Mouse (Mus musculus): Measurements from ENCODE around the gene Rag2. TPM values are rescaled to one million over a fixed set of nuclear protein-coding genes. Genes with fewer than 3 reads are reported as not detected.
A peak's percentile ranks its signal among the peaks of the same experiment; 100 is the strongest.

The Rag2 gene
- 0.17 and 0.23 TPM in 2 replicates for polyA plus RNA-seq (2015; fragmentation: Nextera tagmentation; extraction: Ambion mirVana)

DNA sequence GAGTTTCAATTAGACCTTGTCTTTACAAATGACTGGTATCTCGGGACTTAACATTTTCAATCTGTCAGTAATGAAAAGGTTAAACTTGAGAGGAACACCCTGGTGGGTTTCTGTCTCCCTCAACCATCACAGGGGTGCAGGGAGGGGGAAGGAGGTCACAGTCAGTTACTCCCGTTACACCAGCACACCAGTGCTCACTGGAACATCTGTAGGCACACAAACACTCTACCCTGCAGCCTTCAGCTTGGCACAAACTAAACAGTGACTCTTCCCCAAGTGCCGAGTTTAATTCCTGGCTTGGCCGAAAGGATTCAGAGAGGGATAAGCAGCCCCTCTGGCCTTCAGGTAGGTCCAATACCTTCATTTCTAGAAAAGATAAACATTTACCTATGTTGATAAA lies at the start of gene Rag2:
Rag2 (plus strand) TSS at position 193 of the 400 bp plus-strand sequence.
- Histone ChIP-seq H3K9ac (no peak within 1 kb of the TSS), H3K27me3 (no peaks in the 10 kb centered on the region), H3K9me3 (replicated peaks) (no peaks in the 10 kb centered on the region), H3K4me2 (no peak within 1 kb of the TSS), H3K36me3 (no peaks in the 10 kb centered on the region), H3K4me1 (replicated peaks) (0 out of 2 replicates have a peak, but pooled peaks cover 3% of the 10 kb centered on the region), H3K4me3 (replicated peaks) (no peak within 1 kb of the TSS), H3K27ac (no peak within 1 kb of the TSS)
- DNase-seq (no peak), ATAC-seq (ENCODE audit: low read depth) (no peak)
- 39% methylated on average over 4 of the region's 4 CpGs for WGBS (ENCODE audit: insufficient replicate concordance)

DNA sequence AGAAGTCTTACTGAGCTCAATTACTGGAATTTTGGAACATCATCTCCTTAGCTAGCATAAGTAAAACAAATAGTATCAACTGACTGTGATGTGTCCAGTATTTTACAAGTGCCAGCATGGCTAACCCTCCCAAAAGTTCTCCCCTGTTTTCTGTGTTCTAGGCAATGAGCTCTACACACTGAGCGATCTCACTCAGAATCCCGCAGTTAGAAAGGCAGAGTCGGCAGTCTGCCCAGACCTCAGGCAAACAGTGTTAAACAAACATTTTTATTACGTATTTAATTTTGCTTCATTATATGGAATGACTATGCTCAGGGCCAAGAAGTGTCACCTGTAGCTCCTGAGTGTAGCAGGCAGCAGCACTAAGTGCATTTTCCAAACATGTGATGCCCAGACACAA lies 47.3 kb upstream of the Rag2 start:
- Histone ChIP-seq H3K27me3 (no peaks in the 10 kb centered on the region), H3K9me3 (replicated peaks) (no peaks in the 10 kb centered on the region), H3K27ac (no peak overlapping the region), H3K9ac (no peak overlapping the region), H3K36me3 (no peaks in the 10 kb centered on the region), H3K4me3 (replicated peaks) (no peak overlapping the region), H3K4me1 (replicated peaks) (no peaks in the 10 kb centered on the region; the same call in 1 of the 2 replicates), H3K4me2 (no peak overlapping the region)
- 79% methylated on average over 4 of the region's 4 CpGs for WGBS (ENCODE audit: insufficient replicate concordance)
- no peak for DNase-seq
- ATAC-seq (ENCODE audit: low read depth): no peak

GRCm38 (mm10) chr2:101580027-101580426 lies 44.5 kb upstream of the Rag2 start:
- 60% methylated on average over 2 of the region's 2 CpGs for WGBS (ENCODE audit: insufficient replicate concordance)

DNA sequence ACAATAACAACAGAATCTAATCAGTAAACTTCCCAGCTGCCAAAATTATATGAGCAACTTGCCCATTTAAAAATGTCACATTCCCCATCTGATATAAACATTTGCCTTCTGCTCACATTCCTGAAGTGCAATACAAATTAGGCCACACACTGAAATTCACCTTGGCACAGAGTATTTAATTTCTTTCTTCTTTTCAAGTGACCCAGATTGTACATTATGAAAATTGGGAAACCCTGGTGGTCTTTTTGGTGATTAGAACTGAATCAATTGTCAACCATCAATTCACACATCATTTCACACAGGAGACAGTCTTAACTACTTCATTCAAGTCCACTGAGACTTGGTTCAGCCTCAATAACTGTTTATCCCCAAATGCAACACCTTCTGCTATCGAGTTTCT lies 44.1 kb upstream of the Rag2 start:
- no peaks in the 10 kb centered on the region for H3K9me3 ChIP-seq (replicated peaks)
- H3K4me2 ChIP-seq: no peak overlapping the region
- H3K4me3 ChIP-seq (replicated peaks): no peak overlapping the region
- no peak for DNase-seq
- no peak overlapping the region for H3K27ac ChIP-seq
- no peaks in the 10 kb centered on the region for H3K27me3 ChIP-seq
- H3K4me1 ChIP-seq (replicated peaks): no peaks in the 10 kb centered on the region; the same call in 1 of the 2 replicates
- no peak overlapping the region for H3K9ac ChIP-seq
- no peak for ATAC-seq (ENCODE audit: low read depth)
- WGBS (ENCODE audit: insufficient replicate concordance): 51% methylated on average over 1 of the region's 1 CpGs
- H3K36me3 ChIP-seq: no peaks in the 10 kb centered on the region

More at GRCm38 (mm10) chr2:101580027-101580426, 44.5 kb upstream of the Rag2 start:
- no peaks in the 10 kb centered on the region for H3K27me3 ChIP-seq
- ATAC-seq (ENCODE audit: low read depth): no peak
- H3K36me3 ChIP-seq: no peaks in the 10 kb centered on the region
- no peaks in the 10 kb centered on the region for H3K9me3 ChIP-seq (replicated peaks)
- DNase-seq: no peak
- no peak overlapping the region for H3K4me3 ChIP-seq (replicated peaks)
- no peak overlapping the region for H3K9ac ChIP-seq
- H3K4me1 ChIP-seq (replicated peaks): no peaks in the 10 kb centered on the region; the same call in 1 of the 2 replicates
- no peak overlapping the region for H3K27ac ChIP-seq
- H3K4me2 ChIP-seq: no peak overlapping the region

DNA sequence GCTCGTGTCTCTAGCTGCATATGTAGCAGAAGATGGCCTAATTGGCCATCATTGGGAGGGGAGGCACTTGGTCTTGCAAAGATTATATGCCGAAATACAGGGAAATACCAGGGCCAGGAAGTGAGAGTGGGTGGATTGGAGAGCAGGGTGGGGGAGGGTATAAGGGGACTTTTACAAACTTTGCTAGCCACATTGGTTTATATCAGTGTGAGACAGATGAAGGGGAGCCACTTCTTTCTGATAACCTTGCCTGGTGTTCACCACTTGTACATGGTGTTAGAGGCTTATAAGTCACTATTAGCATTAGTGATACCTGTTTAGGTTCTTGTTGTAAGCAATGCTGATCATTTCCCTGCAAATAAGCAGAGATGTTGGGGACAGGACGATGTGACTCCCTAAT lies 43.5 kb upstream of the Rag2 start:
- 38% methylated on average over 3 of the region's 3 CpGs for WGBS (ENCODE audit: insufficient replicate concordance)
- peak; percentile 55 for ATAC-seq (ENCODE audit: low read depth)

GRCm38 (mm10) chr2:101581418-101581817 lies 43.1 kb upstream of the Rag2 start:
- no peak overlapping the region for H3K4me3 ChIP-seq (replicated peaks)
- no peak overlapping the region for H3K9ac ChIP-seq
- H3K36me3 ChIP-seq: no peaks in the 10 kb centered on the region
- no peak for DNase-seq
- no peak overlapping the region for H3K27ac ChIP-seq
- H3K4me2 ChIP-seq: no peak overlapping the region
- 62% methylated on average over 3 of the region's 3 CpGs for WGBS (ENCODE audit: insufficient replicate concordance)
- H3K9me3 ChIP-seq (replicated peaks): no peaks in the 10 kb centered on the region
- no peaks in the 10 kb centered on the region; the same call in 1 of the 2 replicates for H3K4me1 ChIP-seq (replicated peaks)
- H3K27me3 ChIP-seq: no peaks in the 10 kb centered on the region
- ATAC-seq (ENCODE audit: low read depth): no peak

More for the DNA sequence above, 43.5 kb upstream of the Rag2 start:
- no peak for DNase-seq
- Histone ChIP-seq H3K9ac (no peak overlapping the region), H3K4me2 (no peak overlapping the region), H3K9me3 (replicated peaks) (no peaks in the 10 kb centered on the region), H3K4me3 (replicated peaks) (no peak overlapping the region), H3K27me3 (no peaks in the 10 kb centered on the region), H3K27ac (no peak overlapping the region), H3K36me3 (no peaks in the 10 kb centered on the region), H3K4me1 (replicated peaks) (no peaks in the 10 kb centered on the region; the same call in 1 of the 2 replicates)

GRCm38 (mm10) chr2:101591356-101591755 lies 33.2 kb upstream of the Rag2 start:
- 66% methylated on average over 8 of the region's 8 CpGs for WGBS (ENCODE audit: insufficient replicate concordance)
- DNase-seq: no peak

GRCm38 (mm10) chr2:101592023-101592841 lies 32.3 kb upstream of the Rag2 start:
- WGBS (ENCODE audit: insufficient replicate concordance): 59% methylated on average over 10 of the region's 10 CpGs
- DNase-seq: no peak
- no peaks in the 10 kb centered on the region for H3K4me1 ChIP-seq (replicated peaks)

More at GRCm38 (mm10) chr2:101591356-101591755, 33.2 kb upstream of the Rag2 start:
- no peaks in the 10 kb centered on the region for H3K36me3 ChIP-seq
- H3K27me3 ChIP-seq: no peaks in the 10 kb centered on the region
- H3K4me3 ChIP-seq (replicated peaks): no peak overlapping the region
- H3K9ac ChIP-seq: no peak overlapping the region
- no peak for ATAC-seq (ENCODE audit: low read depth)
- no peak overlapping the region for H3K4me2 ChIP-seq
- H3K27ac ChIP-seq: no peak overlapping the region
- H3K4me1 ChIP-seq (replicated peaks): no peaks in the 10 kb centered on the region
- H3K9me3 ChIP-seq (replicated peaks): no peaks in the 10 kb centered on the region

DNA sequence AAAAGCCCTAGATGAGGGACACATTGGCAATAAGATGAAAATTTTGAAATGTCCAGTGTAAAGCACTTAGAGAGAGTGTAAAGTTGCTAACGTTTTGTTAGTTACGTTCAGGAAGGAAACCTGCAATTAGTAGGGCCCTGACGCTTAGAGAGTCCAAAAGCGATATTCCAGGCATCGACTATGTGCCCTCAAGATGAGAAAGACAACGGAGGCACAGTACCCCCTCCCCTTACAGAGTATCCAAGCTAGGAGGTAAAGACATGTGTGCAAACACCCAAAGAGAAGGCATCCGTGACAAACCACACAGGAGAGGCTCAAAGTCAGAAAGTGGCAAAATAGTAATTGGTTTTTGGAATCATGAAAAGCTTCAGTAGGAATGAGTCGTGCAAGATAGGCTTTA lies 31.6 kb upstream of the Rag2 start:
- no peaks in the 10 kb centered on the region for H3K4me1 ChIP-seq (replicated peaks)
- H3K27ac ChIP-seq: no peak overlapping the region
- WGBS (ENCODE audit: insufficient replicate concordance): 69% methylated on average over 8 of the region's 8 CpGs
- no peaks in the 10 kb centered on the region for H3K27me3 ChIP-seq
- no peak overlapping the region for H3K4me2 ChIP-seq
- no peaks in the 10 kb centered on the region for H3K36me3 ChIP-seq
- no peaks in the 10 kb centered on the region for H3K9me3 ChIP-seq (replicated peaks)
- DNase-seq: no peak
- H3K9ac ChIP-seq: no peak overlapping the region
- ATAC-seq (ENCODE audit: low read depth): no peak
- no peak overlapping the region for H3K4me3 ChIP-seq (replicated peaks)

More at GRCm38 (mm10) chr2:101592023-101592841, 32.3 kb upstream of the Rag2 start:
- no peaks in the 10 kb centered on the region for H3K9me3 ChIP-seq (replicated peaks)
- no peak for ATAC-seq (ENCODE audit: low read depth)
- H3K27ac ChIP-seq: no peak overlapping the region
- no peaks in the 10 kb centered on the region for H3K36me3 ChIP-seq
- H3K4me2 ChIP-seq: no peak overlapping the region
- H3K9ac ChIP-seq: no peak overlapping the region
- no peak overlapping the region for H3K4me3 ChIP-seq (replicated peaks)
- no peaks in the 10 kb centered on the region for H3K27me3 ChIP-seq

DNA sequence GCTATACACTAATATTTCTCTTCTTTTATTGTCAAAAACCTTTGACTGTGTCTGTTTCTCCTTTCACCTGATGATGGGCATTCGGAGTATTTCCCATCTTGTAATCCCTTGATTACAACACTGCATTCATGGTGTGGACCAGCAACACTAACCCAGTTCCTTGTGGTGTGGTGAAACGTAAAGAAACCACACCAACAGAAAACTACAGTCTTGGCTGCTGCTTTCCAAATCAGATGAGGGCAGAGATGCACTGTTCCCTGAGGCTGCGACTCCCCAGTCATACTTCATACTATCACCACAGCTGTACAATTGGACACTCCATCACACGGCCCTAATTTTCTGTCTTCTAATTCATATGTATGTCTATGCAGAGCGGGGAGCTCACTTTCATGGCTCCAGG lies 29.8 kb upstream of the Rag2 start:
- Histone ChIP-seq H3K4me2 (no peak overlapping the region), H3K27me3 (no peaks in the 10 kb centered on the region), H3K9ac (no peak overlapping the region), H3K4me1 (replicated peaks) (no peaks in the 10 kb centered on the region), H3K36me3 (no peaks in the 10 kb centered on the region), H3K4me3 (replicated peaks) (no peak overlapping the region), H3K9me3 (replicated peaks) (no peaks in the 10 kb centered on the region), H3K27ac (no peak overlapping the region)
- DNase-seq: no peak
- WGBS (ENCODE audit: insufficient replicate concordance): 67% methylated on average over 5 of the region's 5 CpGs
- no peak for ATAC-seq (ENCODE audit: low read depth)

DNA sequence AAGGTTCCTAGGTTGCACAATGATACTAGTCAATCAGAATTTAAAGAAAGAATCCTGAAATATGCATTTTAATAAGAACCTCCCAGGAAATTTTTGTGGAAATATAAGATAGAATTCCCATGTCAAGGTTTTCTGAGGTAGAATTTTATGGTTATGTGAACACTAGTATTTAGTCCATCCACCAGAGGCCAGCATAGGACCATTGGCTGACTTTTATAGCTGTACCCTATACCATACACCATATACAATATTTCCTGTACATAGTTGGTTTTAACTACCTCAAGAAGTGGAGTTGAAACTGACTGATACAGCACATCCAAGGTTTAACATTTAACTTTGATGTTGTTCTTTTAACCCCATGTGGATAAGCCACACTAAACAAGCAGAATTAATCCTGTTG lies 27.3 kb upstream of the Rag2 start:
- no peak for ATAC-seq (ENCODE audit: low read depth)
- Histone ChIP-seq H3K4me1 (replicated peaks) (no peaks in the 10 kb centered on the region), H3K4me2 (no peak overlapping the region), H3K9me3 (replicated peaks) (no peaks in the 10 kb centered on the region), H3K4me3 (replicated peaks) (no peak overlapping the region), H3K36me3 (no peaks in the 10 kb centered on the region), H3K27ac (no peak overlapping the region), H3K9ac (no peak overlapping the region), H3K27me3 (no peaks in the 10 kb centered on the region)
- no peak for DNase-seq
